Mouse (Mus musculus) stomach, postnatal 0 days (tissue): ENCODE results near the gene Tmpo.

Source experiments
- CTCF ChIP-seq: IDR thresholded peaks from 2 replicates; pipeline ENCODE4 v1.5.1; 2016; ENCODE audit warnings: antibody characterized with exemption, low read depth, mild to moderate bottlenecking, moderate library complexity
- EP300 ChIP-seq: optimal IDR thresholded peaks from 2 replicates; pipeline ENCODE3; 2016; ENCODE audit warnings: antibody characterized with exemption

GRCm38 (mm10) chr10:91170143-91170941, 10.8 kb downstream of the Tmpo start:
- TF ChIP-seq EP300: peak; percentile 69
- TF ChIP-seq CTCF: peak; percentile 87
